Mouse (Mus musculus): Measurements from ENCODE around the gene Asl.

- TF ChIP-seq ZC3H11A (IDR thresholded peaks at IDR 0.05; ENCODE audit: borderline replicate concordance, low read depth, low read length) (no peak), MAFK (IDR thresholded peaks at IDR 0.05; ENCODE audit: insufficient read depth, low read depth, low read length) (no peak), ZNF384 (IDR thresholded peaks at IDR 0.05; ENCODE audit: low read depth, low read length) (no peak)
These were observed 54.7 kb downstream of the Asl start for GRCm38 (mm10) chr5:129974354-129974753.

All from ES-E14 (cell line).